Mouse (Mus musculus) intestine, embryonic 15.5 days (tissue): ENCODE results near the gene Nop53. TPM values are rescaled to one million over a fixed set of nuclear protein-coding genes. Genes with fewer than 3 reads are reported as not detected.

Experiments
- ATAC-seq: fragments of 200-750 bp; cut with Nextera tagmentation; 2 replicates; pipeline ENCODE4 v1.8.0; 2017; ENCODE audit warnings: moderate TSS enrichment, moderate library complexity
- H3K27ac ChIP-seq: fragments of 300-500 bp; sonication (generic); 2 replicates; pipeline ENCODE4 v1.5.1; 2015; ENCODE audit warnings: mild to moderate bottlenecking, inconsistent platforms
- H3K27me3 ChIP-seq: fragments of 300-500 bp; sonication (generic); replicated peaks from 2 replicates; pipeline ENCODE4 v1.6.1; 2015; ENCODE audit warnings: inconsistent platforms
- H3K36me3 ChIP-seq: fragments of 300-500 bp; sonication (generic); 2 replicates; pipeline ENCODE4 v1.6.1; 2015; ENCODE audit warnings: inconsistent platforms
- H3K4me1 ChIP-seq: fragments of 300-500 bp; sonication (generic); replicated peaks from 2 replicates; pipeline ENCODE4 v1.6.1; 2015; ENCODE audit warnings: inconsistent platforms
- H3K4me2 ChIP-seq: fragments of 300-500 bp; sonication (generic); replicated peaks from 2 replicates; pipeline ENCODE4 v1.6.1; 2015; ENCODE audit warnings: mild to moderate bottlenecking, inconsistent platforms
- H3K4me3 ChIP-seq: fragments of 300-500 bp; sonication (generic); replicated peaks from 2 replicates; pipeline ENCODE4 v1.5.1; 2015; ENCODE audit warnings: inconsistent platforms
- H3K9ac ChIP-seq: fragments of 300-500 bp; sonication (generic); 2 replicates; pipeline ENCODE4 v1.6.1; 2015; ENCODE audit warnings: inconsistent platforms
- H3K9me3 ChIP-seq: fragments of 300-500 bp; sonication (generic); 2 replicates; pipeline ENCODE4 v1.6.1; 2016; ENCODE audit warnings: inconsistent platforms
- WGBS: fragments of 180-500 bp; shearing (Covaris S2); methylation state at CpG from one replicate; pipeline ENCODE4 v1.1.7; 2015; 5-methylcytosine and 5-hydroxymethylcytosine counted together
- polyA plus RNA-seq: library from polyadenylated mRNA; unstranded; fragments of >200 nt; fragmentation: Nextera tagmentation; extraction: Ambion mirVana; gene quantifications from 2 replicates; pipeline ENCODE4 v1.2.1, GENCODE M21; 2015

Nop53 gene
- polyA plus RNA-seq, 1 experiment from 2014 or later, result 174 TPM

DNA sequence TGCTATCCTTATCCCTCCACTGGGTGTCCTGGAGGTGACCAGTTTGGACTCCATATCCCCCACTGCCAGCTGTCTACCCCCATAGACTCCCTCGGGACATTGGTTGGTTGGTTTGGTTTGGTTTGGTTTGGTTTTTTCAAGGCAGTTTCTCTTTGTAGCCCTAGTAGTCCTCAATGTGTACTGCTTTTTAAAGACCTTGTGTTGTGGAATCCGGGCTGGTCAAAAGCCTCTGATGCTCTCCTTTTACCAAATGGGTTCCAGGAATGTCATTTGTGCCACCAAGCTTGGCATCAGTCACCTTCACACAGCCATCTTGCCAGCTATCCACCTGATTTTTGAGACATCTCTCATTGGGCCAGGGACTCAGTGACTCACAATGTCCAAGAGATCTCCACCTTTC, 31.1 kb downstream of the Nop53 start:
- WGBS, result 76% methylated on average over 2 of the region's 2 CpGs
- no peak overlapping the region for H3K9ac ChIP-seq
- no peak for ATAC-seq
- no peak overlapping the region for H3K27ac ChIP-seq
- H3K4me3 ChIP-seq, result no peak overlapping the region
- H3K4me2 ChIP-seq, result no peak overlapping the region
- no peaks in the 10 kb centered on the region for H3K4me1 ChIP-seq
- peaks cover 13% of the 10 kb centered on the region; the same call in 1 of the 2 replicates for H3K36me3 ChIP-seq
- no peaks in the 10 kb centered on the region for H3K27me3 ChIP-seq
- H3K9me3 ChIP-seq, result no peaks in the 10 kb centered on the region

DNA sequence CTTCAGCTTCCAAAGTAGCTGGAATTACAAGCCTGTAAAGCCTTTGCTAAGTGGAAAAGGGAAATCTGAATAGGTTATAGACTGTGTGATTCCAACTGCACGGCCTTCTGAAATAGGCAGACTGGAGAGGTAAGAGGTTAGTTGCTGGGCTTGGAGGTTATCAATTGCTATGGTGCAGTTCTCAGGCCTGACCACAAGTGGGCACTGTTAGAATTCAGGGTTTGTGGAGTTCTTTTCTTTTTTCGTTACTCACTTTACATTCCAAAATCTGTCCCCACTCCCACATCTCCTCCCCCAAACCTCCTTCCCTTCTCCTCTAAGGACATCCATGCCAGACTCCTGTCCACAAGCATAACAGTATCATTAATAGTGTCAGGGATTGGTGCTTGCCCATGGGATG, 31.6 kb downstream of the Nop53 start:
- whole genome bisulfite sequencing, result 43% methylated on average over 2 of the region's 2 CpGs

DNA sequence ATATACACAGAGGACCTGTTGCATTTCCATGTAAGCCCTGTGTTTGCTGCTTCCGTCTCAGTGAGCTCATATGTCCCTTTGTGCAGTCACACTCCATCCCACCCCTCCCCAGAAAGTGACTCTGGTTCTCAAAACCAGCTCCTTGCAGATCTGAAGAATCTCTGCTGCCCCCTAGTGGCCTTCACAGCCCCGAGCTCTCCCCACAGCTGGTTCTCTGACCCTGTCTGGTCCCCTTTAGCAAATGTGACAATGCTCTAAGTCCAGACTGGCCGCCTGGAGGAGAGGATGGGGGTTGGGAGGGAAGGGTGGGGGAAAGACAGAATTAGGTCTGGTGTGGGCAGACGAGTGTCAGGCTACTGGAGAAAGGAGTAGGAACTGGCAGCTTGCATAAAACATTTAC, 33.7 kb downstream of the Nop53 start:
- WGBS, result 1% methylated on average over 4 of the region's 4 CpGs
- no peaks in the 10 kb centered on the region for H3K36me3 ChIP-seq
- ATAC-seq, result peak; percentile 54

More for the DNA sequence above, 31.6 kb downstream of the Nop53 start:
- H3K36me3 ChIP-seq, result peaks cover 9% of the 10 kb centered on the region; the same call in 1 of the 2 replicates
- no peak overlapping the region for H3K4me3 ChIP-seq
- H3K27me3 ChIP-seq, result no peaks in the 10 kb centered on the region
- H3K27ac ChIP-seq, result no peak overlapping the region
- H3K9ac ChIP-seq, result no peak overlapping the region
- H3K4me2 ChIP-seq, result no peak overlapping the region
- no peak for ATAC-seq
- no peaks in the 10 kb centered on the region for H3K4me1 ChIP-seq
- no peaks in the 10 kb centered on the region for H3K9me3 ChIP-seq

DNA sequence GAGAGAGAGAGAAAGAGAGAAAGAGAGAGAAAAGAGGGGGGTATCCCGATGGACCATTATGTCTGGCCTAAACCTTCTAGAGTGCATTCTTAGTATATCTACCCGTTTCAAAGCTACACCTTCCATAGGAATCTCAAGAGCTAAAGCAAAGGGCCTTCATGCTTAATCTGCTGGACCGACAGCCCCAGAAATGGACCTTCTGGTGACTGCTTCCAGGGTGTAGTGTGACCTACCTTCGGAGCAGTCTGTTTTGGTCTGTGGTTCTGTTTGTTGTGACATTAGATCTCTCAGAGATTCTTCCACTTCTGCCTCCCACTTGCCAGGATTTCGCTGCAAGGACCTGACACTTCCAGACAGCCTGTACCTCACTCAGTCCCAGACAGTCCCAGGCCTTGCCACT, 35.4 kb downstream of the Nop53 start:
- Histone ChIP-seq H3K36me3 (no peaks in the 10 kb centered on the region), H3K4me3 (no peak overlapping the region), H3K27ac (no peak overlapping the region), H3K9ac (no peak overlapping the region), H3K9me3 (no peaks in the 10 kb centered on the region), H3K4me1 (no peaks in the 10 kb centered on the region), H3K27me3 (no peaks in the 10 kb centered on the region), H3K4me2 (no peak overlapping the region)
- ATAC-seq, result no peak
- 79% methylated on average over 5 of the region's 5 CpGs for WGBS

More for the DNA sequence above, 33.7 kb downstream of the Nop53 start:
- no peak overlapping the region for H3K9ac ChIP-seq
- no peak overlapping the region for H3K4me2 ChIP-seq
- H3K9me3 ChIP-seq, result no peaks in the 10 kb centered on the region
- H3K27me3 ChIP-seq, result no peaks in the 10 kb centered on the region
- no peak overlapping the region for H3K27ac ChIP-seq
- no peaks in the 10 kb centered on the region for H3K4me1 ChIP-seq
- H3K4me3 ChIP-seq, result no peak overlapping the region

DNA sequence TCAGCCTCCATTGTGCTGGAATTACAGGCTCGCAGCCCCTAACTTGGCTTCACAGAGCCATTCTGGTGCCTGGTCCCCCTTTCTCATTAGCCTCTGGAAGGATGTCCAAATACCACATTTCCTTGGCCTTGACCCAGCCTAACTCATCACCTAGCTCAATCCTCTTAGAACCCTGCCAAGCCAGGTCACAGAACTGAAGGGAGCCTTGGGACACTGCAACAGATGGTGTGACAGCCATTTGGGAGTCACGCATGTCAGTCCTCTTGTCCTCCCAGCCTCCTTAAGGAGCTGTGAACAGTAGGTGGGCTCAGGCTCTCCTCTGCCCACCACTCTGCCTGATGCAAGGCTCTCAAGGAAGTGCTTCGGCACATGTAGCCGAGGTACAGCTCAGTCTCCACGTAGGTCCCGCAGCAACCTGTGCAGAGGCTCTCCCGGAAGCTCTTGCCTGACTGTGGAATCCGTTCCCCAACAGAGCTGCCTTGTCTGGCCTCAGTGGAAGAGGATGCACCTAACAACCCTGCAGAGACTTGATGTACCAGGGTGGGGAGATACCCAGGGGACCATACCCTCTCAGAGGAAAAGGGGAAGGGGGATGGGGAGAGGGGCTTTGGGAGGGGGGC, 37.8 kb downstream of the Nop53 start:
- no peak overlapping the region for H3K4me2 ChIP-seq
- no peaks in the 10 kb centered on the region for H3K9me3 ChIP-seq
- no peak overlapping the region for H3K27ac ChIP-seq
- H3K27me3 ChIP-seq, result no peaks in the 10 kb centered on the region
- no peaks in the 10 kb centered on the region for H3K4me1 ChIP-seq
- WGBS, result 78% methylated on average over 8 of the region's 8 CpGs
- ATAC-seq, result no peak
- no peak overlapping the region for H3K4me3 ChIP-seq
- no peaks in the 10 kb centered on the region for H3K36me3 ChIP-seq
- no peak overlapping the region for H3K9ac ChIP-seq

DNA sequence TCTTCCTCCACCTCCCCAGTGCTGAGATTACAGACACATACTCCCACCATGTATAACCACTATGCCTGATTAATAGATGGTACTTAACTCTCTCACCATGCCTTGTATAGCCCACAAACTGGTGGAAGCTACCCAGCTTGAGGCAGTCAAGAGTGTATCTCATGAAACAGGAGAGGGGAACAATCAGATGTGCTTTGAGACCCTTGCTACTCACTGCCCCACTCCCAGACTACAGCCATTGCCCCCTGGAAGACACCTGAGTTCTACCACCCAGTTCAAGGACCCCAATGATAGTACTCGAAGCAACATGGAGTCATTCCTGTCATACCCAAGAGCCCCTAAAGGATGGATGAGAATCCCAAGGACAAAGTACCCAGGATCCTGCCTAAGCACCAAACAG, 39.3 kb downstream of the Nop53 start:
- ATAC-seq, result no peak
- Histone ChIP-seq H3K4me3 (no peak overlapping the region), H3K4me2 (no peak overlapping the region), H3K9me3 (no peaks in the 10 kb centered on the region), H3K27ac (no peak overlapping the region), H3K27me3 (no peaks in the 10 kb centered on the region), H3K4me1 (no peaks in the 10 kb centered on the region), H3K36me3 (no peaks in the 10 kb centered on the region), H3K9ac (no peak overlapping the region)
- 78% methylated on average over 1 of the region's 1 CpGs for WGBS

DNA sequence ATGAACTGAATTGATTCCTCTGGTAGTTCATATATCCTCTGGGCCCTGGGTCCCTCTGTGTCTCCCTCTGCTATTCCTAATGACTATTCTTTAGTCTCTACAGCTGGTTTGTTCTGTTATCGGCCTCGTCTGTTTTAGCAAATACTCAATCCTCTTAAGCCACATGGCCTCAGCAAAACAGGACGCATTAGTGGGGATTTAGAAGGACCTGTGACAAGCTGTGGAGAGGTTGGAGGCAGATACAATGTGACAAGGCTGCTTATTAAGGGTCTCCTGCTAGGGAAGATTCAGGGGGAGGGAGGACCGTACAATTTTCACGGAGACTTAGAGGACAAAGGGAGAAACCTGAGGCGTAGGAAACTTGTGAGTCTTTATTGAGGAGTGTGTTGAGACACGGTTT, 40.0 kb downstream of the Nop53 start:
- ATAC-seq, result no peak
- Histone ChIP-seq H3K36me3 (no peaks in the 10 kb centered on the region), H3K9ac (no peak overlapping the region), H3K9me3 (no peaks in the 10 kb centered on the region), H3K27me3 (no peaks in the 10 kb centered on the region), H3K4me2 (no peak overlapping the region), H3K27ac (no peak overlapping the region), H3K4me1 (no peaks in the 10 kb centered on the region), H3K4me3 (no peak overlapping the region)
- 77% methylated on average over 7 of the region's 7 CpGs for WGBS

DNA sequence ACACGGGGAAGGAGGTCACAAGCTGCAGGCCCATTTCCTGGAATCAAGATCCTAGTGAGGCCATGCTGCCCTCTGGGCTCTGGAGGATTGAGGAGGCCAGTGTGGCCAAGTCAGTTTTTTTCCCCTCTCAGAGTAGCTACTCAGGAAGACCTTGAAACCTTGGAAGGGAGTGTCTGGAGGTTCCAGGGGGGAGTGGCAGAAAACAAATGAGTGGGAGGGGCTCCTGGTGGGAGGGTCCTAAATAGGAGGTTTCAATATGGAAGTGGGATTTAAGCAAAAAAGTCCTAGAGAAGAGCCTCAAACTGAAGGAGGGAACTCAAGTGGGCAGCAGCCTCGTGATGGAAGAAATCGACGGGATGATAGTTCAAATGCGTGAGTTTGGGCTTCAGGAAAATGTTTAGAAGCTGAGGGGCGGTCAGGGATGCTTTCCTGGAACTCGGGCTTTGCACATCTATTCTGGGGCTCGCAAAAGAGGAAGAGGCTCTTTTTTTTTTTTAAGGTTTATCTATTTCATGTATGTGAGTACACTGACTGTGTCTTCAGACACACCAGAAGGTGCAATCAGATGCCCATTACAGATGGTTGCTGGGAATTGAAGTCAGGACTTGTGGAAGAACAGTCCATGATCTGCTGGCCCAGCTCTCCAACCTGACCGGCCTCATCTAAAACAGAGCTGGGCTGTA, 44.4 kb downstream of the Nop53 start:
- WGBS, result 78% methylated on average over 9 of the region's 9 CpGs

DNA sequence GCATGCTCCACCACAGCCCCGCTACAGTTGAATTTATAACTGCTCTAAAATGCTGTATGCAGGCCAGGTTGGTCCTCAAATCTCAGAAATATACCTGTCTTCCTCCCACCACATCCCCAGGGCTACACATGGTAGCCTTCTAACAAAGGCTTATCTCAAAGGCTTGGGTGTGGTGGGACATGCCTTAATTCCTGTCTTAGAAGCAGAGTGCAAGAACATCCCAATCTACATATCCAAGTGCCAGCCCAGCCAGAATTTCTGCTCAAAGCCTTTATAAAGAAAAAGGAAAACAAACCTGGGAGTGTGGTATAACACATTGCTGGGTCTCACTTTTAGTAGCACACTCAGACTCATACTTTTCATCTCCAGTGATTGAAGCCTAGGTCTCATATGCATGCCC, 51.6 kb downstream of the Nop53 start:
- Histone ChIP-seq H3K9ac (no peak overlapping the region), H3K27ac (no peak overlapping the region), H3K4me1 (no peaks in the 10 kb centered on the region), H3K4me3 (no peak overlapping the region), H3K9me3 (no peaks in the 10 kb centered on the region), H3K36me3 (no peaks in the 10 kb centered on the region), H3K4me2 (no peak overlapping the region), H3K27me3 (no peaks in the 10 kb centered on the region)
- WGBS, result 88% methylated on average over 1 of the region's 1 CpGs
- no peak for ATAC-seq

More for the DNA sequence above, 44.4 kb downstream of the Nop53 start:
- Histone ChIP-seq H3K27ac (no peak overlapping the region), H3K9me3 (no peaks in the 10 kb centered on the region), H3K27me3 (no peaks in the 10 kb centered on the region), H3K9ac (no peak overlapping the region), H3K36me3 (no peaks in the 10 kb centered on the region), H3K4me1 (no peaks in the 10 kb centered on the region), H3K4me3 (no peak overlapping the region), H3K4me2 (no peak overlapping the region)
- ATAC-seq, result no peak

Other genes starting within 250 kb of the Nop53 start
- not detected in 2 replicates for gene Obox5, start 195.9 kb downstream of the Nop53 start, polyA plus RNA-seq
- gene Obox6, start 106.4 kb downstream of the Nop53 start, polyA plus RNA-seq, result not detected in 2 replicates
- gene Crx, start 66.1 kb downstream of the Nop53 start, polyA plus RNA-seq, result not detected in 2 replicates
- gene Crxos, start 63.5 kb downstream of the Nop53 start, polyA plus RNA-seq, result not detected in 2 replicates
- gene Selenow, start 23.7 kb downstream of the Nop53 start, polyA plus RNA-seq, result 645 and 657 TPM in 2 replicates
- 42.3 and 50.9 TPM in 2 replicates for gene Ehd2, start 21.5 kb upstream of the Nop53 start, polyA plus RNA-seq
- gene Bicra, start 101.8 kb upstream of the Nop53 start, polyA plus RNA-seq, result 4.9 and 5.4 TPM in 2 replicates
- gene Zfp541, start 115.7 kb upstream of the Nop53 start, polyA plus RNA-seq, result 0.03 and 0.06 TPM in 2 replicates
- 186 and 194 TPM in 2 replicates for gene Napa, start 152.4 kb upstream of the Nop53 start, polyA plus RNA-seq
- gene Kptn, start 173.8 kb upstream of the Nop53 start, polyA plus RNA-seq, result 24.4 and 25.6 TPM in 2 replicates
- 0.15 and 0.23 TPM in 2 replicates for gene Slc8a2, start 183.8 kb upstream of the Nop53 start, polyA plus RNA-seq
- gene Meis3, start 229.0 kb upstream of the Nop53 start, polyA plus RNA-seq, result 30.8 and 31.8 TPM in 2 replicates